Mouse (Mus musculus): ENCODE measurements around the gene Polr2a.

Polr2a gene

DNA sequence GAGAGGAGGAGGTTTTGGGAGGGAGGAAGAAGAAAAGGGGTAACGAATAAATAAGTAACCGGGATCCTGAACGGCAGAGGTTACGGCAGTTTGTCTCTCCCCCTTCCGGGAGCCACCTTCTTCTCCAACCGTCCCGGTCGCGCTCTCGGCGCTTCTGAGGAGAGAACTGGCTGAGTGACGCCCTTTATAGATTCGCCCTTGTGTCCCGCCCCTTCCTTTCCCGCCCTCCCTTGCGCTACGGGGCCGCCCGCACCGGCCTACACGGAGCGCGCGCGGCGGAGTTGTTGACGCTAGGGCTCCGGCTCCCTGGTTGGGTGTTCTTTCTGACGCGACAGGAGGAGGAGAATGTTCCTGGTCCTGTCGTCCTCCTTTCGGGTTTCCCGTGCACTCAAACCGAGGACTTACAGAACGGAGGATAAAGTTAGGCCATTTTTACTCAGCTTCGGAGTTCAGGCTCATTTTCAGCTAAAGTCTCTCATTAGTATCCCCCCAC, at the start of gene Polr2a:
Gene Polr2a, minus strand, starts transcription at position 160 of the 493 bp plus-strand sequence.
- peak; percentile 98 for DNase-seq (ENCODE audit: low spot score)

DNA sequence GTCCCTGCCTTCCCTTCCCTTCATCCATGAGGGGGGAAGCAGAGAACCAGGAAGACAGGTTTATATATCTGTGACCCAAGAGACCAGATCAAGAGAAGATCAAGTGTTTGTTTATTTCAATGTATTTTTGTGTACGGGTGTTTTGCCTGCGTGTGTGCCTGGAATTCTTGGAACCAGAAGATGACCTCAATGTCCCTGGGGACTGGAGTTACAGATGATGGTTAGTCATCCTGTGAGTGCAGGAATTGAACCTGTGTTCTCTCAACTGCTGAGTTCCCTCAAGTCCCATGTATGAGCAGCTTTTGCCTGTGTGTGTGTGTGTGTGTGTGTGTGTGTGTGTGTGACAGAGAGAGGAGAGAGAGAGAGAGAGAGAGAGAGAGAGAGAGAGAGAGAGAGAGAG, 49.2 kb upstream of the Polr2a start:
- no peak for DNase-seq (ENCODE audit: low spot score)

GRCm38 (mm10) chr11:69806378-69806777, 47.9 kb upstream of the Polr2a start:
- no peak for DNase-seq (ENCODE audit: low spot score)

DNA sequence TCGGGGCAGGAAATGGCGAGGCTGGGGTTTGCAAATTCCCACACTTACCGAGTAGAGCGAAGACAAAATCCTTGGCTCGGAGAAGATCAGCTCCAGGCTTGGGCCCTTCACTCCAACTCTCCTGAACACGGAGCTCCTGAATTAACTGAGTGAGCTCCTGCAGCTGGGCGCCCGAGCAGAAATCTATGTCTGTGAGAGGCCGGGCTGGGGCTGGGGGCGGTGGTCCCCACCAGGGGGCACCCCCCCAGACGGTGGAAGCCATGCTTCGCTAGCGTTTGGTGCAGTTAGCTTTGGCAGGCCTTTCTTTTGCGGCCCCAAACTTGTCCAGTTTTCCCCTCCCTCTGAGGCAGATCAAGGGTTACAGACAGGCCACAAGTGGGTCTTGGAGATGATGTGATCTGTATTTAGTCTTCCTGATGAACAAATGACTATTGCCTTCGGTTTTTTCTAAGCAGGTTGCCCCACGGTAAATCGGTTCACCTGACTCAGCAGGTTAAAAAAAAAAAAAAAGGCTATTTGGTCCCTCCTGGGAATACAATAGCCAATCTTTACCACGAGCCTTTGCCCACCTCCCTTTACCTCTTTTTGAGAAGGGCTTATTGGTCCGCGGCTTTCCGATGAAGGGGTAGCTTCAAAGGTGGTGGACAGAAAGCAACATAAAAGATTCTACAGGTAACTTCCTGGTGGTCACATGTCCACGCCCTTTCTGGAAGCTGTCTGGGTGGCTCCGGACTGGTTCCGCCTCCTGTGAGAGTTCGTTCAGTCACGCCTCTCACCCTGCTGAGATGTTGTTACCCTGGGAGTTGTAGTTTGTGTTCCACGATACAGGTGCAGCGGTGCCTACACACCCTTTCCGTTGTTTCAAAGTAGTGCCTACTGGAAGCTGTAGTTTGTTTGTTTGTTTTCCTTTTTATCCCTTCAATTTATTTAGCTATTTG, 46.8 kb upstream of the Polr2a start, which contains the start of gene Tmem102:
Gene Tmem102, minus strand, starts transcription at position 653 of the 938 bp plus-strand sequence.
- peak; percentile 22 for DNase-seq (ENCODE audit: low spot score)

DNA sequence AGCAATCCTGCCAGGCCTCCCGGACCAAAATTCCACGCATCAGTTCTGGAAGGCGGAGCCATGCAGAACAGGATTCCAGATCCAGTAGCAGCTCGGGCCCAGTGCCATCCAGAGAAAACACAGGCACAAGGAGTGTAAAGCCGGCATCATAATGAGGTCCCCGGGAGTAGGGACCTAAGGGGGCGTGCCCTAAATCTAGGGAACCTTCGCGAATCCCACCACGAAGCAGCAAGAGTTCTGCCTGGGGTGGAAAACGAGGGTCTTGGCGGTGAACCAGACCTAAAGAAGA, 46.2 kb upstream of the Polr2a start:
- peak; percentile 26 for DNase-seq (ENCODE audit: low spot score)

DNA sequence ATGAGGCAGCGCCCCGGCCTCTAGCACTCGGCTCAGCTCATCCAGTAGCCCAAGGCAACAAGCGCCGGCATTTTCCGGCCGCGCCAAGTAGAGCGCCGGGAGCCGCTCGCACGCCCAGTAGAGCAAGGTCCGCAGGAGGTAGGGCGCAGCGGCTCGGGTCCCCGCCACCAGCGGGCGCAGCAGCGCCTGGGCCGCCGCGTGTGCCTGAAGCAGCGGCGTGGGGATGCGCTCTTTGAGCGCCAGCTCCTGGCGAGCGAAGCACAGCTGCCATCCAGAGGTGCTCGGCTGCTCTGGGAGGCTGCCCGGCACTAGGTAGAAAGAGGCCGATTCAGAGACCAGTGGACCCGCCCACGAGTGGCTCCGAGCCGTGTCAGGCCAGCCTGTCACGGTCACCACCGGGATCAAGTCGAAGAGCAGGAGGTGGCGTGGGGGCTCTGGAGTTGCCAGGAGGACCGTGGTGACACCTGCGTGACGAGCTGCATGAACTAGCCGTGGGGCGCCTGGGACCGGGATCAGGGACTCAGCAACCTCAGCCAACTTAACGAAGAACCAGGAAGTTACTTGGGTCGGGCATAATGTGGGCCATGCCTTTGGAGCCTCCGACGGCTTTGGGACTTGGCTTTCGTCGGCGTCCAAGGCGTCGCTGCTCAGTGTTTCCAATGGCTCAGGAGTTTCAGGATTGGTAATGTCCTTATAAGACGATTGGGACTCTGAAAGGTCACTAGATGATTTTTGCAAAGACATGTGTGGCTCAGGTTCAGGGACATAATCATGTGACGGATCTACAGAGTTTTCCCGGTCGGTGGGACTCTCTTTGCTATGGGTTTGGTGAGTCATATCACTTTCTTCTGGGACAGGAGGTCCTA, 45.6 kb upstream of the Polr2a start:
- peak; percentile 80 for DNase-seq (ENCODE audit: low spot score)

DNA sequence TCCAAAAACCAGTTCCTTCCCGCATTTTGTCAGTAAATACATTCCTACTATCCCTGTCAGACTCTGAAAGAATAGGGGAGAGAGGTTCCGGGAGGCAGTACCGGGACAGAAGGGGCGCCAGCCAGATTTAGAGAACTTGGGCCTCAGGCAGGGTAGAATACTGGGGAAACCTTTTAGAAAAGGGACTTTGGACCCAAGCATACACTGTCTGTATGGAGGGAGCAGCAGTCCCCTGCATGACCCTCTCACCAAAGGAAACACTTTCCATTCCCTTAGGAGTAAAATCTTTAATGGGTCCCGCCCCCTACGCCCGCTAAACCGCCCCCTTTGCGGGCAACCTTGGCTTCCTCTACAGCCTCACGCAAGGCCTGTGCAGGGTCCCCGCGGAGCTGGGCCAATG, 44.9 kb upstream of the Polr2a start:
- no peak for DNase-seq (ENCODE audit: low spot score)

GRCm38 (mm10) chr11:69802648-69803105, 44.2 kb upstream of the Polr2a start:
- DNase-seq (ENCODE audit: low spot score) = peak; percentile 83

GRCm38 (mm10) chr11:69801379-69801977, 43.0 kb upstream of the Polr2a start, which contains the start of gene Fgf11:
TSS of gene Fgf11 (minus strand) at chr11:69801857.
- DNase-seq (ENCODE audit: low spot score) = peak; percentile 11

- DNase-seq (ENCODE audit: low spot score) = peak; percentile 85
Measured at GRCm38 (mm10) chr11:69800392-69801197, 42.2 kb upstream of the Polr2a start.

GRCm38 (mm10) chr11:69800138-69800391, 41.6 kb upstream of the Polr2a start:
- DNase-seq (ENCODE audit: low spot score) = no peak

DNA sequence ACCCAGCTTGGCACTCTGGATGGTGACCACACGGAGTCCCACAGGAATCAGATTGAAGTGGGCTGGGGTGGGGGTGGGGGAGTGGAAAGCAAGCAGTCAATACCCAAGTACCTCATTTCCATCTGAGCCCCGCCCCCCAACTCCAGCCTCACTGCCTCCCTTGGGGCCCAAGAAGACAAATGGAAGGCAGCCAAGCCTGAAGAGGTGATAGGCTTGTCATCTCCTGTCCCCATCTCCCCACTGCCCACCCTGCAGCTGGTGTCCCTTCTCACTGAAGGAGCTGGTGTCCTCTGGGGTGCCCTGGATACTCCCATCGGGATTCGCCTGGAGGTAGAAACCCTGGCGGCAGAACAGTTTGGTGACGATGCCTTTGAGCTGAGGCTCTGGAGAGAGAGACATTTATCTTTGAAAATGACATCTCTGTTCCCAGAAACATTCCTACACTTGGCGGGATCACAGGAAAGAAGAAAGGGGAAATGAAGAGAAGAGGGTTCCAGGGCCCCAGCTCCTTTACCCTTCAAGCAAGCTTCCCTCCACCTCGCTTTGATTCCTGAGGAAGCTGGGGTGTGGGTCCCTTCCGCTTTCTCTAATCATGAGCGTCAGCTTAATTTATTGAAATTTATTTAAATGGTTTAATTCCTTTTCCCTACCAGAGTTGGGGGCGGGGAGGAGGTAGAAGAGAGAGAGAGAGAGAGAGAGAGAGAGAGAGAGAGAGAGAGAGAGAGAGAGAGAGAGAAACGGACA, 41.1 kb upstream of the Polr2a start:
- DNase-seq (ENCODE audit: low spot score) = peak; percentile 63

DNA sequence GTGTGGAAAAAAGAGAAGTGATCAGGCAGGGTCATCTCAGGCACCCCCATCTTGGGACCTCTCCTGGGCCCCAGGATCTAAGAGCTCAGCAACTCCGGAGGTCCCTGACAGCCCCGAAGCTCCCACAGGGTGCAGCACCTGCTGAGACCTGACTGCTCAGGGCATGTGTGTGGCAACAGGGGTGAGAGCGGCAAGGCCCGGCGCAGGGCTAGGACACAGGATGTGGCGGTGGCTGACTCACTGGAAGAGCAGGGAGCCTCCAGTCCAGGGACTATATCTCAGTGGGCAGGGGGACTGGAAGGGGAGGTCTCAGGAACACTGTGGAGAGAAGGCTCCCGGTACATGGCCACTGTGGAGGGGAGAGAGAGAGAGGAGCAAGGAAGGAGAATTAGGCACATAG, 39.5 kb upstream of the Polr2a start:
- DNase-seq (ENCODE audit: low spot score) = no peak

- peak; percentile 27 for DNase-seq (ENCODE audit: low spot score)
Measured at GRCm38 (mm10) chr11:69795983-69796435, 37.6 kb upstream of the Polr2a start.

DNA sequence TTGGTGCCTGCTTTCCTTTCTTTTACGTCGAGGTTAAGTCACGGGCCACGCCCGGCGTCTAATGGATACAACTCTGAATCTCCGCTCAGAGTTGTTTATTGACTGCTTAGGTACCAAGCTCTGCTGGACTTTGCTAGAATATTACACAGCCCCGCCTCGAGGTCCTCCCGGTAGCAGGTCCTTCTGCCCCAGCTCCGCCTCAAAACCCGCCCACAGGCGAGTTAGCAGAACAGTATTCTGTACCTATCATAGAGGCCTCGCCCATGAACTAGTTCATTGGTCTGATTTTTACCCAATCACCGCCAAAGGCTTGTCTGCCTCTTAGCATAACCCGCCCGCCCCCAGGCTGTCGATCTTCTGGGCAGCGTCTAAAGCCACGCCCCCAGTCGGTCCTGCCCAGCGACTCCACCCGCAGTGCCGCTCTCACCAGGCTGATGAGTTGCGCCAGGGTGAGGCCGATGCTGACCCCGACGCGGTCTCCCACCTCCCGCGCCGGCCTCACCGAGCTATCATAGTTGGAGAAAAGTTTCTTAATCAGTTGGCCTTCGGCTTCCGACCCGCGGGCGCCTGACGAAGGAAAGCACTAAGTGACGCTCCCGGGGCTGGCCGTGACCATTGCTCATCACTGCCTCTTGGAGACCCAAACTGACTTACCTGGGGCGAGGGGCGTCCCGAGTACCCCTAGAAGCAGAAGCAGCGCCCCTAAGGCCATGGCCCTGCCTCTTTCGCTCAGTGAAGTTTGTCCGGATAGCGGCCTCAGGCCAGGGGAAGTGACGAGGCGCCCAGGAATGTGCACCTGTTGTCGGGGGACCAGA, 36.9 kb upstream of the Polr2a start, which contains the start of gene Chrnb1:
Gene Chrnb1, minus strand, starts transcription at position 776 of the 815 bp plus-strand sequence.
- DNase-seq (ENCODE audit: low spot score) = peak; percentile 97

- no peak for DNase-seq (ENCODE audit: low spot score)
Measured at GRCm38 (mm10) chr11:69793429-69793828, 35.0 kb upstream of the Polr2a start.

DNA sequence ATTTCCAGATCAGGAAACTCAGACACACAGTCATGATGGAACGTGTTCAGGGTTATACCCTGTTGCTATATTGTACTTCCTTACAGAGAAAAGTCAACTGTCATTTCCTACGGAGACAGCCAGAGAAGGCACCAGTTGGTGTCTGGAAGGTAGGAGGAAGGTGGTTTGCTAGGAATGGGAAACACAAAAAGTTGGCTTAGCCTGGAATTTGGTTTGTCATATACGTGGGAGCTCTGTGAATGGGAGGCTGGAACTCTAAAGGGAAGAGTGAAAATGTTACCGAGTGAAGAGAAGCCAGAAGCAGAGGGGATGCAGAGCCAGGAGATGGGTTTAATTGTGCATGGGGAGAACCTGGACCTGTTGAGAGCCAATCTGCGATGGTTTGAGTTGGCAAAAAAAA, 33.0 kb upstream of the Polr2a start:
- DNase-seq (ENCODE audit: low spot score) = no peak

- no peak for DNase-seq (ENCODE audit: low spot score)
Measured at GRCm38 (mm10) chr11:69789431-69789830, 31.0 kb upstream of the Polr2a start.

GRCm38 (mm10) chr11:69787306-69787705, 28.9 kb upstream of the Polr2a start:
- no peak for DNase-seq (ENCODE audit: low spot score)

GRCm38 (mm10) chr11:69784793-69785272, 26.4 kb upstream of the Polr2a start:
- peak; percentile 33 for DNase-seq (ENCODE audit: low spot score)
